Mouse (Mus musculus): ENCODE data around the gene Col11a2.

The Col11a2 gene

DNA sequence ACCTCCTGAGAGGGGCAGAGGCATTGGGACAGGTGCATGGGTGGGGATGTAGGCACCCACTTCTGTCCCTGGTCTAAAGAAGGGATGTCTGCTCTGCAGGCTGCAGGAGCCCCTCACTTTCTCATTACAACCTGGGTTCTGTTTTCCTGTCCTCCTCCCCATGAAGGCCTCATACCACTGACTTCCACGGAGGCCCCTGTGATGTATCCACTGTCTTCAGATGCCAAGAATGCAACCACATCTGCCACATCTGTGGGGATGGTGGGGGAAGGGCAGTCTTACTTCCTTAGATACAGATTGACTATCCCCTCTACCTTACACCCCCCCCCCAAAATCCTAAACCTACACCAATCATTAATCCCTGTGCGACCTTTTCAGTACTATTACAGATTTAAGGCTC lies 13.0 kb upstream of the Col11a2 start:
- no peak for DNase-seq (ENCODE audit: low spot score)

DNA sequence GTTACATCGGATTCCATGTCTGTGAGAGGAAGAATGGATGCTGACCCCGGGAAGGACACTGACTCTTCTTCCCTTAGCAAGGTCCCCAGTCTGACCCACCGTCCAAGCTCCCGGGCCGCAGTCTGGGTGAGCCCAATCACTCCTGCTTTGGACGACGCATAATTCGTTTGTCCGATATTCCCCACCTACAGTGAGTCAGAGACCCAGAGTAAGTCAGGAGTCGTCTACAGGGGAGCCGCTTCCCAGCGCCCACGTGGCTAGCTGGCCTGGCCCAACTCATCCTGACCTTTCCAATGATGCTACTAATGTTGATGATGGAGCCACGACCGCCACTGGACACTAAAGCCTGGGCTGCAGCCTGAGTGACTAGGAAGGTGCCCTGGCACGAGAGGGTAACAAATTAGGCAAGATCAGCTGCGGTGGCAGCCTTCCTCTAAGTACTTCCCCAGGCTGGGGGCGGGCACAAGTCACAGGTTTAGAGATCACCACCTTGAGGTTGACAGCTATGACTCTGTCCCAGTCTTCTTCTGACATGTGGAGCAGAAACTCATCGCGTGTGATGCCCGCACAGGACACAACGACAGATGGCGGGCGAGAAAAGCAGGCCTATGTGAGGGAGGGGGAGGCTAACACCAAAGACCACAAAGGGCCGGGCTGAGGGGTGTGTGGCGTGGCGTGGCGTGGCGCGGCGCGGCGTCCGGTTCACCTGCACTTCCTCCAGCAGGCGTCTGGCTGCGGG lies 12.2 kb upstream of the Col11a2 start:
- peak; percentile 22 for DNase-seq (ENCODE audit: low spot score)

DNA sequence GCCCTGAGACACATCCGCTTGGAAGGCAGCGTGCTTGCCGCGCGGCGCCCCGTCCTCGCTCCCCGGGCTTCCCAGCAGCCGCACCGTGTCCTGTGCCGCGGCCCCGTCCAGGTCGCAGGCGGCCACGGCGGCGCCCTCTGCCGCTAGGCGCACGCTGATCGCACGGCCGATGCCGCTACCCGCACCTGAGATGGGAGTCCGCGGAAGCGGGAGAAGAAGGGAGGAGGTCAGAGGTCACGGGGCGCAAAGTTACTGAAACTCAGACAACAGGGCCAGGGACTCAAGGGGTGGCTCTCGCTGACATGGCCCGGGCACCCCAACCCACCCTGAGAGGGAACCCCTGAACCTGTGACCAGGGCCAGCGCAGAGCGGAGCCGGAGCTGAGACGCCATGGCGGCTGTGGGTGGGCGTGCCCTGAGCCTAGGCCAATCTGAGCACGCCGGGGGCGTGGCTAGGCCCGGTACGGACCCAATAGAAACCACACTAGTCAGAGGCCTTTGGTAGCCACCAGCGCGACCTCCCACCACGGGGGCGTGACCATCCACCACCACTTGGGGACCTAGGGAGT lies 11.5 kb upstream of the Col11a2 start, which contains the start of gene H2-Ke6:
Gene H2-Ke6 (minus strand): TSS at position 405 of the 568 bp plus-strand sequence.
- DNase-seq (ENCODE audit: low spot score), result peak; percentile 92

DNA sequence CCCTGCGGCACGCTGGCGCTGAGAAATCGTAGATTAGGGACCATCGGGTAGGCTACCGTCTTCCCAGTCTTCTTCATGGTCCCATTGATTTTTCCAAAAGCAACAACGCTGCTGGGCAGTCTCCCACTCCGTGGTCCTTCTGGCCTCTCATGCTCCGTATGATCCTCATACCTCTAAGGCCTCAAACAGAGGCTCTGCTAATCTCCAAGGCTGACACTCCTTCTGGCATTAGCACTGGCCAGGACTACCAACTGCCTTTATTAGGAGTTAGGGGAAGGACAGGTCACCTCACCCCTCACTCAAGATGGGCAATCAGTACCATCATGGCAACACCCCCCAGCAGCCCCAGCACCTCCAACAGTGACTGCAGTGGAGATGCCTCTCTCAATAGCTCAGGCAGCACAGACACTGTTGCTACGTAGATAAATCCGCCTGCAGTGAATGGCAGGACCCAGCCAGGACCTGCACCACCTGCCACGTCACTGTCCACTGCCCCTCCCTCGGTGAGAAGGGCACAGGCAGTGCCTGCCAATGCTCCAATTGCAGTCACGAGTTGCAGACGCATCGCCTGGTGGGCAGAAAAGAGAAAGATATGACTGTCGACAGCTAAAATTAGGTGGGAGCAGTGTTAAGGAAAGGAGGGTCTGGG lies 10.6 kb upstream of the Col11a2 start:
- DNase-seq (ENCODE audit: low spot score), result peak; percentile 21

DNA sequence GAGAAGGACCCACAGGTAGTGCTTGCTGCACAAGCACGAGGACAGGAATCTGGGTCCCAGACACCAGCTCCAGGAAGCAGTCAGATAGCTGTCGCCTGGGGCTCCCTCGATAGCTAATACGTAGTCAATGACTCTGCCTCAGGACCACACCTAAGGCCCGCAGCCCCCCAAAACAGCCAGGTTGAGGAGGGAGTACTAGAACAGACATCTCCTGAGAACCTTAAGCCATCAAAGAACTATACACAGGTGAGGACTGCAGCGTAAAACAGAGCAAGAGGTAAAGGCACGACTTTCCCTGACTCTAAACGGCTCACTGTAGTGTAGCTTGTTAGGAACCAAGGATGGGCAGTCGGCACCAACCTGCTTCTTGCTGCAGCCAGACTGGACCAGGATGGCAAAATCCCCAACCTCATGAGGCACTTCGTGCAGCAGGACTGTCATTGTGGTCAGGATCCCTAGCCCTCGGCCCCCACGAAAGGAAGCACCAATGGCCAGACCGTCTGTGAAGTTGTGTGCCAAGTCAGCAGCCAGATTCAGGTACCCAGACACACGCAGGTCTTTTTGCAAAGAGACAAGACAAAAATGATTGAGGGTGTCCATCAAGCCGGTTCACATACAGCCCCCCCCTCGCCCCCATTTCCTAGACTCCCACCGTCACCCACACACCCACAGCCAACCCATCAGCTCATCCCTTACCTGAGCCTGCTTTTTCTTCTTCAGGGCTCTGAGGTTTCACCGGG lies 9.9 kb upstream of the Col11a2 start:
- no peak for DNase-seq (ENCODE audit: low spot score)

DNA sequence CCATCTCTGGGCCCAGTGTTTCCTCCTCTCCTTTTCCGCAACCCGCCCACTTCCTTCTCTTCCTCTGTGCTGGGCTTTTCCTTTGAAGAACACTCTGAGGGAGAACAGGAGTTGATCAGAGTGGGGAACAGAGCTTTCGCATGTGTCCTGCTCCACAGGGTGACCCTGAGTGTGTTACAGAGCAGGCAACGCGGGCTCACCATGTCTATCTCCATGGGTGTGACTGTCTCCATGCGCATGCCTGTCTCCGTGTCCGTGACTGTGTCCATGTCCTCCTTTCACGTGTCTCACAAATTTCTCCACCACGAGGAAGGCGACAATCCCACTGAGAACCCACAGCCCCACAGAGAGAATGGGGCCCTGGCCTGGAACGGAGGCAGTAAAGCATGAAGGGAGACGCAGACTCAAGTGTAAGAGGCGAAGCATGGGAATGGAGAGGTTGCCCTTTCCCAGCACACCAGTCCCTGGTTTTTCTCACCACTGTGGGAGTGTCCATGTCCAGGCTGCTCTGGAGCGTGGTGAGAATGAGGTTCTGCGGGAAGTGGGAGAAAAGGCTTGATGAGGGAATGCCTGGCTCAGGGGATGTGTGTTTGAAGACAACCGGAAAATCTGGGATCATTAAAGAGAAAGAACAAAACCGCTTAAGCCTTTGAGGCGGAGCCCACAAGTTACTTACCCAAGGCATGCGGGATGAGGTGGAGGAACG lies 9.2 kb upstream of the Col11a2 start:
- no peak for DNase-seq (ENCODE audit: low spot score)

DNA sequence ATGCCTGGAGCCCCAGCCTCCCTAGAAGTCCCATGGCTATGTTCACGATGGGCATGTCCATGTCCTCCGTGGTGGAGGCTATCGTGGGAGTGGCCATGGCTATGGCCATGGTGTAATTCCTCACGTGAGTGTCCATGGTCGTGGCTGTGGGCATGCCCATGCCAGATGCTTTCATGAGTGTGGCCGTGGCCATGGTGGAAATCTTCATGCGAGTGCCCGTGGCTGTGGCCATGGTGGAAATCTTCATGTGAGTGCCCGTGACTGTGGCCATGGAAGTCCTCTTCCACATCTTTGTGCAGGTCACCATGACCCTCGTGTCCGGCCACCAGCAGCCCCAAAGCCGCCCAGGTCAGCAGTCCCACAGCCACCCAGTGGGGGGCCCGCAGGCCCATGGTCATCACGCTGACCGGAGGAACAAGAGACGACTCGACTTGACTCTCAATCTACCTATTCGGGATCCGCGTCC lies 8.3 kb upstream of the Col11a2 start:
- no peak for DNase-seq (ENCODE audit: low spot score)

DNA sequence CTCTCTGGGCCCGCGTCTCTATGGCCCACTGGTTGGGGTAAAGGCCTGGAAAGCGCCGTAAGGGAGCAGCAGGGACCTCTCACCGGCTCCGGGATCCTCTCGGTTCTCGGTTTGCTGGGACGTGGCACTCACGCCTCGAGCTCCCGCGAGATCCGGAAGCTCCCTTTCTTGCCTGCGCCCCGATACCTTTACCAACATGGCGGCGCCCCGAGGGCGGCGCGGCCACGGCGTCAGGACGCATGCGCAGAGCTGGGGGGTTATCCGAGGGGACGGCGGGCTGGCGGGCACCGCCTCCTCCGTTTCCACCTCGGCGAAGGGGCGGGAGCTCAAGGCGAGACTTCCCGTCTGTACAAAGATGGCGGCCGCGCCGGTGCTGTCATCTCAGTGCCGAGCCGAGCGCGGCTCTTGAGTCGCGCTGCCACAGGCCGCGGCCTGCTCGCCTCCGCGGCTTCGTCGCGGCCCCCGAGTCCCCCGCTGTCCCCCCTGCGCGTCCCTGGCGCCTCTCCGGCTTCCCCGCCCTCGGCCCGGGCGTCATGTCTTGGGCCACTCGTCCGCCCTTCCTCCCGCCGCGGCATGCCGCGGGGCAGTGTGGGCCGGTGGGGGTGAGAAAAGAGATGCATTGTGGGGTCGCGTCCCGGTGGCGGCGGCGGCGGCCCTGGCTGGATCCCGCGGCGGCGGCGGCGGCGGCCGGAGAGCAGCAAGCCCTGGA lies 7.6 kb upstream of the Col11a2 start, which contains the start of the genes Slc39a7 and Rxrb:
Gene Slc39a7 (minus strand): TSS at position 218 of the 709 bp plus-strand sequence.
Gene Rxrb (plus strand): TSS at position 348 of the 709 bp plus-strand sequence.
- peak; percentile 96 for DNase-seq (ENCODE audit: low spot score)

DNA sequence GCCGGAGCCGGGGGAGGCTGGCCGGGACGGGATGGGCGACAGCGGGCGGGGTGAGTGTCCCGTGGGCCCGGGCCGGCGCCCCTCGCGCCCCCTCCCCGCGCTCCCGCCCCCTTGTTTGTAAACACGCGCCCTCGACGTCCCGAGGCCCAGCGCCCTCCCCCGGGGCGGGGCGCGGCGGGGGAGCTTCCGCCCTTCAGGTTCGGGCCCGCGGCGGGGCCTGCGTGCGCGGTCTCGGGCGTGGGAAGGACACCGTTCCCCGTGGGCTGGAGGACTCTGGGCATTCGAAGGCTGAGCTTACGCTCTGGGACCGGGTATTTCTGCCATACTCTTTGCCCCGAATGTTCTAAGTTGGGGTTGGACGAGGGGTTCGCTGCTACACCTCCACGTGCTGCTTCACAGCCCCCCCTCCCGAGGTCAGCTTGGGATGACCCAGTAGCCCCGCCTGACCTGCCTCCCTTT lies 7.0 kb upstream of the Col11a2 start:
- DNase-seq (ENCODE audit: low spot score), result peak; percentile 58

DNA sequence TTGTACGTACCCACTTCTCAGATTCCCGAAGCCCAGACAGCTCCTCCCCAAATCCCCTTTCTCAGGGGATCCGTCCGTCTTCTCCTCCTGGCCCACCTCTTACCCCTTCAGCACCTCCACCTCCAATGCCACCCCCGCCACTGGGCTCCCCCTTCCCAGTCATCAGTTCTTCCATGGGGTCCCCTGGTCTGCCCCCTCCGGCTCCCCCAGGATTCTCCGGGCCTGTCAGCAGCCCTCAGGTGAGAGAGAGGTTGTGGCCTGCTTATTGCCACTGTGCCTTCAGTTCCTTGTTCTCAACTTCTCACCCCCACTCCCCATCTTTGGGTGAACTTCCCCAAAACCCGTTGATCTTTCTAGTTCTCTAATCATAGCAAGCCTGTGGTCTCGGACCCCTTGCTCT lies 6.4 kb upstream of the Col11a2 start:
- peak; percentile 7 for DNase-seq (ENCODE audit: low spot score)

DNA sequence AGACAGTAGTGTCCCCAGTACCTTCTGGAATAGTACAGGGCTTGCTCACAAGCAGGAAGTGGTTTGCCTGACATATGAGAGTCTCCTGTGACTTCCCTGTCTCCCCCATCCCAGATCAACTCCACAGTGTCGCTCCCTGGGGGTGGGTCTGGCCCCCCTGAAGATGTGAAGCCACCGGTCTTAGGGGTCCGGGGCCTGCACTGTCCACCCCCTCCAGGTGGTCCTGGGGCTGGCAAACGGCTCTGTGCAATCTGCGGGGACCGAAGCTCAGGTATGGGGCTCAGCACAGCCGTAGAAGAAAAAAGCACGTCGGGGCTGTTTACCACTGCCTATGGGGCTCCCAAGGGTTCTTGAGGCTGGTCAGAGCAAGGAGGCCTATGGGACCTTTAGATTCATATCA lies 5.8 kb upstream of the Col11a2 start:
- DNase-seq (ENCODE audit: low spot score), result no peak

DNA sequence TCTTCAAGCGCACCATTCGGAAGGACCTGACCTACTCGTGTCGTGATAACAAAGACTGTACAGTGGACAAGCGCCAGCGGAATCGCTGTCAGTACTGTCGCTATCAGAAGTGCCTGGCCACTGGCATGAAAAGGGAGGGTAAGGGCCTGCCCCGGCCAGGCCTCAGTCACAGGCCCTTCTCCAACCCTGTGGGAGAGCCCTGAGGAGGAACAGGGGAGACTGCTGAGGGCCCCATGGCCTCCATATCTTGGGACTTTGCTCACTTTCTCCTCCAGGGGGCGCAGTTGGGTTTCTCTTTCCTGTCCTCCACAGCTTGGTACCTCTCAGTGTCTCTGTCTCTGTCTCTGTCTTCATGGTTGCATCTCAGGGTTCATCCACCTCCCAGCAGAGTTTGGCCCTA lies 5.2 kb upstream of the Col11a2 start:
- peak; percentile 31 for DNase-seq (ENCODE audit: low spot score)

DNA sequence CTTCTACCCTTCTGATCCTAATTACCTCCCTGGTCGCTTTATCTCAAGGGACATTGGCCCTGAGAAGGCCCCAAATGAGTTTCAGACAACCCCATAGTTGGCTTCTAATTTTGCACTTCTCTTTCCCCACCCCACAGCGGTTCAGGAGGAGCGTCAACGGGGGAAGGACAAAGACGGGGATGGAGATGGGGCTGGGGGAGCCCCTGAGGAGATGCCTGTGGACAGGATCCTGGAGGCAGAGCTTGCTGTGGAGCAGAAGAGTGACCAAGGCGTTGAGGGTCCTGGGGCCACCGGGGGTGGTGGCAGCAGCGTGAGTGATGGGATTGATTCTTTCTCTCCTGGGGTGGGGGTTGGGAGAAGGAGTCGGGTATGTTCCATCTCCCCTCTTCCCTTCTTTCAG lies 3.7 kb upstream of the Col11a2 start:
- no peak for DNase-seq (ENCODE audit: low spot score)

DNA sequence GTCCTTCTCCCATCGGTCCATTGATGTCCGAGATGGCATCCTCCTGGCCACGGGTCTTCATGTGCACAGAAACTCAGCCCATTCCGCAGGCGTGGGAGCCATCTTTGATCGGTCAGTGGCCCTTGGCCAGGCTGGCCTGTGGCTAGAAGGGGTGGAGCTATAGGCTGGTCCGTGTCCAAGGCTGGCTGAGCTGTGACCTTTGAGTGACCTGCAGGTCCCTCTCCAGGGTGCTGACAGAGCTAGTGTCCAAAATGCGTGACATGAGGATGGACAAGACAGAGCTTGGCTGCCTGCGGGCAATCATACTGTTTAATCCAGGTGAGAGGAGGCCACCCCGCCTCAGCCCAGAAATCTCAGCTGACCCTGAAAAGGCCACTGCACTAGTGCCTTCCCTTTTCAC lies 2.6 kb upstream of the Col11a2 start:
- peak; percentile 7 for DNase-seq (ENCODE audit: low spot score)

DNA sequence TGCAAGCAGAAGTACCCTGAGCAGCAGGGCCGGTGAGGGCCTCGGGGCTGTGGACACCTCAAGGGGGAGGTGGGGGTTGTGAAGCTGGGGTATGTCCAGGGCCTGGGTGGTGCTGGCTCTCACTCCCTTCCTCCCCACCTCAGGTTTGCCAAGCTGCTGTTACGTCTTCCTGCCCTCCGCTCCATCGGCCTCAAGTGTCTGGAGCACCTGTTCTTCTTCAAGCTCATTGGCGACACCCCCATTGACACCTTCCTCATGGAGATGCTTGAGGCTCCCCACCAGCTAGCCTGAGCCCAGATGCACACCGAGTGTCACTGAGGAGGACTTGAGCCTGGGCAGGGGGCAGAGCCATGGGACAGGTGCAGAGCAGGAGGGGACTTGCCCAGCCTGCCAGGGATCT lies 2.0 kb upstream of the Col11a2 start:
- DNase-seq (ENCODE audit: low spot score), result no peak

DNA sequence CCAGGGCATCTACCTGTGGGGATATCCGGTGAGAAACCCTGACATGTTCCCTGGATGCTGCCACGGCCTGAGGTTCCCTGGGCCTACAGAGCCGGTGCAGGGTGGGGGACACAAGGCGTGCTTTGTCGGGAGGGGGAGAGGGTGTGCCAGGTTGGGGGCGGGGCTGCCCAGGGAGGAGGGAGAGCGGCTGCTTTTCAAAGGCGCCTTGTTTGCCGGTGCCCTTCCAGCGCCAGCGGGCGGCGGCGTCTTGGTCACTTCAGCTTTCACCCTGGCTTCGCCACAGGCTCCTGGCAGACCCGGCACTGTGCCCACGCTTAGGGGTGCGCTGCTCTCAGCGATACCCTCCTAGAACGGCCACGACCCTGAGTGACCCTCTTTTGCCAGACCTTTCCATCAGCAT lies 797 bp upstream of the Col11a2 start:
- DNase-seq (ENCODE audit: low spot score), result peak; percentile 64

DNA sequence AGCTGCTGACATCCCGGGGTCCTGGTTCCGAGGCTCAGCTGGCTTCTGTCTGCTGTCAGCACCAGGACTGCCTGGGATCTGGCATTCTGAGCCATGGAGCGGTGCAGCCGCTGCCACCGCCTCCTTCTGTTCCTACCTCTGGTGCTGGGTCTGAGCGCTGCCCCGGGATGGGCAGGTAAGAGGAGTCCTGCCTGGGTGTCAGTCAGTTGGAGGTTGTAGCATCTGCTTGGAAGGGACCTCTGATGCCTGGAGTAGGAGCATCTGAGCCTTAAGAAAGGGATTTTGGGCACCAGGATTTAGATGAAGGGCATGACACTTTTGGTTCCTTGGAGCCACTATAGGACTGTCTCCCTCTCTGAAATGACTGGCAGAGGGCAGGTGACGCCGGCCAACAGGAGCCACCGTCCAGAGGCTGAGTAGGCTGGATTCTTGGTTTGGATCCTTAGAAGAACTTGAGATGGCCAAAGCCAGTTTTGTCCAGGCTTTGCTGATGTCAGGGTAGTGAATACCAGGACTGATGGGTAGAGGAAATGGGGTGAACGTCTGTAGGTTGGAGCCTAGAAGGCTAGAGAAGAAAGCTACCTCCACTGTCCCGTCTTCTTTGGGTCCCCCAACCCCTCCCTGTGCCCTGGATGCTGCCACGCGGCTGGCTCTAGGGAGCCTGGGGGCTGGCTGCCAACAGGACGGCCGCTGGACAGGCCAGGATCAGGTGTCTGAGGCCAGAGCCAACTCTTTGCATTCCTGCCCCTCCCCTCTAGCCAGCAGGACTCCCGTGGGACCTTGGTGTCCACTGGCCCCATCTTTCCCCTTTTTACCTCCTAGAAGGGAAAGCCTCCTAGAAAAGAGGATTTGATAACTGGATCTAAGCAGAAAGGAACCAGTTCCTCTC lies 569 bp downstream of the Col11a2 start:
- DNase-seq (ENCODE audit: low spot score), result peak; percentile 18

DNA sequence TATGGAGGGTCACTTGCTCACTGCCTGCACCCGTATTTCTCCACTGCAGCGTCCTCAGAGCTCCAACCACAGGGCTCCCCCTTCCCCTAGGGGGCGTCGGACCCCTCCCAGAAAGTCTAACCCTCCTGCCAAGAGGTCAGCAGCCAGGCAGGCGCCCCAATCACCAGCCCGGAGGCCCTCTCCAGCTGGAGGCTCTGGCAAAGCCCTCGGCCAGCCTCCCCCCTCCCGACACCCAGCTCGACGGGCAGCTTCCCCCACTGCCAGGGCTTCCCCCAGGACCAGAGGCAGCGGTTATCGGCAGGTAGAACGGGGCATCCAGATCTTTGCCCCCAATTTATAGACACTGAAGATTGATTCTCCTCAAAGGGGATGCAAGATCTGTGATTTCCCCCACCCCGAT lies 6.7 kb downstream of the Col11a2 start:
- no peak for DNase-seq (ENCODE audit: low spot score)

DNA sequence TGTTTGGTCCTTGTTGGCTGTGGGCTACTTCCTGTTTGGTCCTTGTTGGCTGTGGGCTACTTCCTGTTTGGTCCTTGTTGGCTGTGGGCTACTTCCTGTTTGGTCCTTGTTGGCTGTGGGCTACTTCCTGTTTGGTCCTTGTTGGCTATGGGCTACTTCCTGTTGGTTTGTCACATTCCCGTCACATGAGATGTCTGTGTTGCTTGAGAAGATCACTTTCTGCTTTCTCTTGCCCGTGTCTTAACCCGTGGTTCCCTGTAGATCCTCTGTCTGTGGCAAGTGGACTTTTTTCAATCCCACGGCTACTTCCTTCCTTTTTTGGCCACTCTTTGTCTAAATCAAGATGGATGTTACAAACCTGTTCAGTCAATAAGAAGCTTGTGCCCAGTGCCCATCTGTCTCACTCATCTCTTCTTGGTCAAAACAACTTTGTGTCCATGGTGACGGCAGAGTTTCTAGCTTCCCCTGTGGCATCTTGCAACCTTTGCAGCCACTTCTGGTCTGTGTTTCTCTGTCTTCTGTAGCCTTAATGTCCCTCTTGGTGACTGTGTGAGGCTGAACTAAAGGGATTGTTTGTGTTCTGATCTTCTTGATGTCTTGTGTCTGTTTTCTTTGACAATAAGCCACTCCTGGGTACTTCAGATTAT lies 8.3 kb downstream of the Col11a2 start:
- no peak for DNase-seq (ENCODE audit: low spot score)

Data from left cerebral cortex, adult 11 months (tissue).